Mouse (Mus musculus) large intestine, adult 2 months (tissue): ENCODE data around the gene Asic5. TPM values are rescaled to one million over a fixed set of nuclear protein-coding genes. Genes with fewer than 3 reads are reported as not detected.

Source experiments
- DNase-seq: peaks from one replicate; pipeline ENCODE4 v3.0.0-alpha.2; 2012; ENCODE audit warnings: low read depth, low spot score
- WGBS: fragments of 180-500 bp; shearing (Covaris S2); methylation state at CpG from one replicate; pipeline ENCODE4 v1.1.7; 2018; 5-methylcytosine and 5-hydroxymethylcytosine counted together
- polyA plus RNA-seq: library from polyadenylated mRNA; depleted of rRNA; stranded (reverse); fragments of >200 nt; gene quantifications from 2 replicates; pipeline ENCODE4 v1.2.3, GENCODE M21; 2012; rRNA removed

The Asic5 gene
- polyA plus RNA-seq, 1 experiment: 0.17 TPM

GRCm38 (mm10) chr3:82057201-82057600, 75.1 kb downstream of the Asic5 start:
- 39% methylated on average over 5 of the region's 5 CpGs for WGBS
- DNase-seq: no peak

- no peak for DNase-seq
- 30% methylated on average over 9 of the region's 9 CpGs for WGBS
These were observed 79.5 kb downstream of the Asic5 start for GRCm38 (mm10) chr3:82061402-82062180.

- WGBS: 64% methylated on average over 5 of the region's 5 CpGs
These were observed 85.7 kb downstream of the Asic5 start for GRCm38 (mm10) chr3:82067830-82068229.

More at GRCm38 (mm10) chr3:82067830-82068229, 85.7 kb downstream of the Asic5 start:
- no peak for DNase-seq

Other genes with a start within 250 kb of the Asic5 start
- 5.4 and 7.2 TPM in 2 replicates for gene Ctso, start 49.7 kb upstream of the Asic5 start, polyA plus RNA-seq
- gene Tdo2, start 6.1 kb upstream of the Asic5 start, polyA plus RNA-seq: 0.05 TPM in 1 of 2 replicates, not detected in the other
- 4.9 and 7.0 TPM in 2 replicates for gene Gucy1b1, start 92.4 kb downstream of the Asic5 start, polyA plus RNA-seq
- gene Gucy1a1, start 163.5 kb downstream of the Asic5 start, polyA plus RNA-seq: 4.2 and 7.0 TPM in 2 replicates